Mouse (Mus musculus): ENCODE results near the gene Ephb6.

Gene Ephb6

GRCm38 (mm10) chr6:41622661-41623060, 17.4 kb downstream of the Ephb6 start:
- peak in 1 of 2 experiments; percentile 27 for DNase-seq (ENCODE audit: low spot score in 2 of 2)

- DNase-seq (ENCODE audit: low spot score in 2 of 2), result no peak
Measured at GRCm38 (mm10) chr6:41628180-41628579, 22.9 kb downstream of the Ephb6 start.

- no peak for DNase-seq (ENCODE audit: low spot score in 2 of 2)
Measured at GRCm38 (mm10) chr6:41630791-41631190, 25.5 kb downstream of the Ephb6 start.

- DNase-seq (ENCODE audit: low spot score in 2 of 2), result no peak
Measured at GRCm38 (mm10) chr6:41631549-41631948, 26.3 kb downstream of the Ephb6 start.

GRCm38 (mm10) chr6:41635211-41635610, 29.9 kb downstream of the Ephb6 start:
- DNase-seq (ENCODE audit: low spot score in 2 of 2), result no peak

- DNase-seq (ENCODE audit: low spot score in 2 of 2), result no peak
Measured at GRCm38 (mm10) chr6:41636178-41636577, 30.9 kb downstream of the Ephb6 start, which contains the start of gene Trpv6. Trpv6 (minus strand) TSS chr6:41636405.

GRCm38 (mm10) chr6:41637393-41637792, 32.1 kb downstream of the Ephb6 start:
- no peak for DNase-seq (ENCODE audit: low spot score in 2 of 2)

GRCm38 (mm10) chr6:41637927-41638506, 32.7 kb downstream of the Ephb6 start:
- DNase-seq (ENCODE audit: low spot score in 2 of 2), result no peak

- no peak for DNase-seq (ENCODE audit: low spot score in 2 of 2)
Measured at GRCm38 (mm10) chr6:41640449-41640848, 35.2 kb downstream of the Ephb6 start.

GRCm38 (mm10) chr6:41641173-41641866, 36.0 kb downstream of the Ephb6 start:
- DNase-seq (ENCODE audit: low spot score in 2 of 2), result no peak

GRCm38 (mm10) chr6:41642765-41643164, 37.5 kb downstream of the Ephb6 start:
- no peak for DNase-seq (ENCODE audit: low spot score in 2 of 2)

GRCm38 (mm10) chr6:41643227-41643626, 37.9 kb downstream of the Ephb6 start:
- no peak for DNase-seq (ENCODE audit: low spot score in 2 of 2)

GRCm38 (mm10) chr6:41646220-41646619, 40.9 kb downstream of the Ephb6 start:
- no peak for DNase-seq (ENCODE audit: low spot score in 2 of 2)

GRCm38 (mm10) chr6:41646672-41647071, 41.4 kb downstream of the Ephb6 start:
- no peak for DNase-seq (ENCODE audit: low spot score in 2 of 2)

GRCm38 (mm10) chr6:41653173-41653572, 47.9 kb downstream of the Ephb6 start:
- no peak for DNase-seq (ENCODE audit: low spot score in 2 of 2)

- DNase-seq (ENCODE audit: low spot score in 2 of 2), result no peak
Measured at GRCm38 (mm10) chr6:41654648-41655047, 49.4 kb downstream of the Ephb6 start.

- no peak for DNase-seq (ENCODE audit: low spot score in 2 of 2)
Measured at GRCm38 (mm10) chr6:41658487-41658886, 53.2 kb downstream of the Ephb6 start.

GRCm38 (mm10) chr6:41662320-41662719, 57.0 kb downstream of the Ephb6 start:
- DNase-seq (ENCODE audit: low spot score in 2 of 2), result no peak
